Mouse (Mus musculus) gastrocnemius, postnatal 25 days (tissue): ENCODE results near the gene Trpm3. TPM values are rescaled to one million over a fixed set of nuclear protein-coding genes. Genes with fewer than 3 reads are reported as not detected.
A peak's percentile ranks its signal among the peaks of the same experiment; 100 is the strongest.

Experiments
- DNase-seq: peaks from one replicate; pipeline ENCODE4 v3.0.0; 2022
- total RNA-seq, 2 experiments: library from RNA; stranded (reverse); gene quantifications; 1 replicate in 1 of 2; 2 replicates in 1 of 2; pipeline ENCODE4 v1.2.3; 2021

The Trpm3 gene
- total RNA-seq, 2 experiments from 2014 or later: 1.3 to 1.5 TPM

GRCm38 (mm10) chr19:22867456-22867855, 728.6 kb downstream of the Trpm3 start:
- DNase-seq: no peak

GRCm38 (mm10) chr19:22869853-22870252, 731.0 kb downstream of the Trpm3 start:
- DNase-seq: no peak

- no peak for DNase-seq
Measured at GRCm38 (mm10) chr19:22872456-22872855, 733.6 kb downstream of the Trpm3 start.

GRCm38 (mm10) chr19:22880199-22880598, 741.4 kb downstream of the Trpm3 start:
- no peak for DNase-seq

GRCm38 (mm10) chr19:22882670-22883111, 743.8 kb downstream of the Trpm3 start:
- DNase-seq: no peak

GRCm38 (mm10) chr19:22883154-22883553, 744.3 kb downstream of the Trpm3 start:
- no peak for DNase-seq

GRCm38 (mm10) chr19:22883744-22884317, 745.0 kb downstream of the Trpm3 start:
- DNase-seq: peak; percentile 22

- DNase-seq: no peak
Measured at GRCm38 (mm10) chr19:22884357-22884756, 745.5 kb downstream of the Trpm3 start.

- DNase-seq: no peak
Measured at GRCm38 (mm10) chr19:22885051-22885450, 746.2 kb downstream of the Trpm3 start.

- DNase-seq: peak; percentile 74
Measured at GRCm38 (mm10) chr19:22901892-22902291, 763.0 kb downstream of the Trpm3 start.

GRCm38 (mm10) chr19:22902386-22902785, 763.5 kb downstream of the Trpm3 start:
- DNase-seq: no peak

- peak; percentile 56 for DNase-seq
Measured at GRCm38 (mm10) chr19:22905066-22905482, 766.2 kb downstream of the Trpm3 start.

- no peak for DNase-seq
Measured at GRCm38 (mm10) chr19:22910686-22911085, 771.8 kb downstream of the Trpm3 start.

GRCm38 (mm10) chr19:22912971-22913370, 774.1 kb downstream of the Trpm3 start:
- peak; percentile 57 for DNase-seq

- DNase-seq: peak; percentile 82
Measured at GRCm38 (mm10) chr19:22915868-22916642, 777.2 kb downstream of the Trpm3 start.

- DNase-seq: peak; percentile 99
Measured at GRCm38 (mm10) chr19:22916643-22917344, 777.9 kb downstream of the Trpm3 start.

GRCm38 (mm10) chr19:22917345-22917735, 778.5 kb downstream of the Trpm3 start:
- no peak for DNase-seq

- no peak for DNase-seq
Measured at GRCm38 (mm10) chr19:22920949-22921348, 782.1 kb downstream of the Trpm3 start.

- DNase-seq: no peak
Measured at GRCm38 (mm10) chr19:22922871-22923670, 784.2 kb downstream of the Trpm3 start.

GRCm38 (mm10) chr19:22925284-22925683, 786.4 kb downstream of the Trpm3 start:
- DNase-seq: no peak

GRCm38 (mm10) chr19:22926753-22927152, 787.9 kb downstream of the Trpm3 start:
- peak; percentile 35 for DNase-seq

- DNase-seq: no peak
Measured at GRCm38 (mm10) chr19:22928366-22928765, 789.5 kb downstream of the Trpm3 start.
